Mouse (Mus musculus): ENCODE data around the gene Angptl6. TPM values are rescaled to one million over a fixed set of nuclear protein-coding genes. Genes with fewer than 3 reads are reported as not detected.
A peak's percentile ranks its signal among the peaks of the same experiment; 100 is the strongest.

Angptl6 gene
- polyA plus RNA-seq, 1 experiment from 2014 or later, result 2.8 TPM

- H3K4me1 ChIP-seq, result peaks cover 24% of the 10 kb centered on the region
- H3K9ac ChIP-seq, result no peak overlapping the region
- no peak for ATAC-seq (replicated peaks; ENCODE audit: low FRiP score)
- H3K9me3 ChIP-seq (replicated peaks), result no peaks in the 10 kb centered on the region
- WGBS, result 62% methylated on average over 5 of the region's 5 CpGs
- no peaks in the 10 kb centered on the region for H3K27me3 ChIP-seq
- no peak overlapping the region for H3K4me3 ChIP-seq (replicated peaks)
- peaks cover 79% of the 10 kb centered on the region for H3K36me3 ChIP-seq
- no peak overlapping the region for H3K27ac ChIP-seq
- H3K4me2 ChIP-seq, result no peak overlapping the region
Measured at GRCm38 (mm10) chr9:20893069-20893468, 13.5 kb upstream of the Angptl6 start.

DNA sequence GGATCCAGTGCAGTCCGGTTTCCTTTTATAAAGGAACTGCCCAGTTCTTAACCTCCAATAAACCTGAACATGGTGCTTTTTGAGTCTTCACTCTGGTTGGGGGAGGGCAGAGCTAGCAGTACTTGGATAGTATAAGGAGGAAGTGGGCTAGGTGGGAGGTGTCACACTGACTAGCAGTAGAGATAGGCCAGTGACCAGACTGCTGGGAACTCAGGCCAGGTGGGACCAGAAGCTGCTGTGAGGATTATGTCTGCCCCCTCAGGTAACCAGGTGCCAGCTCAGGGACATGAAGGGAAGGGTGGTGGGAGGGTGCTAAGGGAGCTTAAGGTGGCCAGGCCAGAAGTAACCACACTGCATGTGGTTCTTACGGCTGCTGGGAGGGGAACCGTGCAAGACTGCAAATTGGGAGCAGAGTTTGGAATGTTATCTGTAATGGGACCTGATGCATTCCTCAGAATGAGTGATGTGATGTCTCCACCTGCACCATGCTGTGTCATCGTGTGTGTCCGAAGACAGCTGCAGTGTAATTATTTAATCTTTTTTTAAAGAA lies 12.7 kb upstream of the Angptl6 start:
- ATAC-seq (replicated peaks; ENCODE audit: low FRiP score), result no peak
- 75% methylated on average over 5 of the region's 5 CpGs for WGBS
- H3K9ac ChIP-seq, result no peak overlapping the region

DNA sequence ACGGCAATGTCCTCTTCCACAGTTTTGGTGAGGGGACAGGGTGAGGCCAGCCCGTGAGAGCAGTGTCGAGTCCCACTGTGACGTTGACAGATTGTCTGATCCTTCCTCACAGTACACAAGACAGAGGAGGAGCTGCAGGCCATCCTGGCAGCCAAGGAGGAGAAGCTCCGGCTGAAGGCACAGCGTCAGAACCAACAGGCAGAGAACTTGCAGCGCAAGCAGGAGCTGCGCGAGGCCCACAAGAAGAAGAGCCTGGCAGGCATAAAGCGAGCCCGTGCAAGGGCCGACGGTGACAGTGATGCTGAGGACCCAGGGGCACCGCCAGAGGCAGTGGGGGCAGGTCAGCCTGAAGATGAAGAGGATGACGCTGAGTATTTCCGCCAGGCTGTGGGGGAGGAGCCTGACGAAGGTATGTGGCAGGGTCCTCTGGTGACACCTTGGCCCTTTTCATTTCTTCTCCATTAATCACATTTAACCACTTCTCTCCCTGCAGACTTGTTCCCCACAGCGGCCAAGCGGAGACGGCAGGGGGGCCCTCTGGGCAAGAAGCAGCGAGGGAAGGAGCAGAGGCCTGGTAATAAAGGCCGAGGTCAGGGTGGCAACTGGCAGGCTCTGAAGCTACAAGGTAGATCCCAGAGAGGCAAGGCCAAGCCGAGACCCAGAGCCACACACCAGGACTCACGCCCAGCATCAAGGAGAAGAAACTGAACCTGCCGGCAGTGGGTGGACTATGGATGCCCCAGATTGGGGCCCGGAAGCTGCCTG lies 12.0 kb upstream of the Angptl6 start:
- no peak overlapping the region for H3K9ac ChIP-seq

More for the DNA sequence above, 12.7 kb upstream of the Angptl6 start:
- Histone ChIP-seq H3K4me2 (no peak overlapping the region), H3K36me3 (peaks cover 79% of the 10 kb centered on the region), H3K4me1 (peaks cover 17% of the 10 kb centered on the region), H3K27me3 (no peaks in the 10 kb centered on the region), H3K9me3 (replicated peaks) (no peaks in the 10 kb centered on the region), H3K4me3 (replicated peaks) (no peak overlapping the region), H3K27ac (0 out of 2 replicates have a peak overlapping the region, but pooled peaks have one; percentile 37)

GRCm38 (mm10) chr9:20890411-20890810 lies 10.9 kb upstream of the Angptl6 start:
- Histone ChIP-seq H3K4me1 (peaks cover 11% of the 10 kb centered on the region), H3K4me3 (replicated peaks) (no peak overlapping the region), H3K9ac (no peak overlapping the region), H3K27ac (no peak overlapping the region), H3K36me3 (peaks cover 62% of the 10 kb centered on the region), H3K27me3 (no peaks in the 10 kb centered on the region), H3K9me3 (replicated peaks) (no peaks in the 10 kb centered on the region), H3K4me2 (no peak overlapping the region)
- 94% methylated on average over 5 of the region's 5 CpGs for WGBS
- ATAC-seq (replicated peaks; ENCODE audit: low FRiP score), result no peak

More for the DNA sequence above, 12.0 kb upstream of the Angptl6 start:
- Histone ChIP-seq H3K4me2 (no peak overlapping the region), H3K4me1 (peaks cover 11% of the 10 kb centered on the region), H3K27me3 (no peaks in the 10 kb centered on the region), H3K4me3 (replicated peaks) (0 out of 2 replicates have a peak overlapping the region, but pooled peaks have one; percentile 3), H3K9me3 (replicated peaks) (no peaks in the 10 kb centered on the region), H3K36me3 (peaks cover 73% of the 10 kb centered on the region), H3K27ac (peak overlapping the region; percentile 37; the same call in 1 of the 2 replicates)
- WGBS, result 66% methylated on average over 26 of the region's 26 CpGs
- no peak for ATAC-seq (replicated peaks; ENCODE audit: low FRiP score)

GRCm38 (mm10) chr9:20889185-20890141 lies 9.9 kb upstream of the Angptl6 start:
- Histone ChIP-seq H3K9ac (no peak overlapping the region), H3K4me3 (replicated peaks) (peak overlapping the region; percentile 91), H3K36me3 (peaks cover 53% of the 10 kb centered on the region), H3K27ac (no peak overlapping the region), H3K4me2 (peak overlapping the region; percentile 69), H3K9me3 (replicated peaks) (no peaks in the 10 kb centered on the region), H3K27me3 (no peaks in the 10 kb centered on the region), H3K4me1 (peaks cover 11% of the 10 kb centered on the region)
- no peak for ATAC-seq (replicated peaks; ENCODE audit: low FRiP score)
- WGBS, result 85% methylated on average over 29 of the region's 29 CpGs

DNA sequence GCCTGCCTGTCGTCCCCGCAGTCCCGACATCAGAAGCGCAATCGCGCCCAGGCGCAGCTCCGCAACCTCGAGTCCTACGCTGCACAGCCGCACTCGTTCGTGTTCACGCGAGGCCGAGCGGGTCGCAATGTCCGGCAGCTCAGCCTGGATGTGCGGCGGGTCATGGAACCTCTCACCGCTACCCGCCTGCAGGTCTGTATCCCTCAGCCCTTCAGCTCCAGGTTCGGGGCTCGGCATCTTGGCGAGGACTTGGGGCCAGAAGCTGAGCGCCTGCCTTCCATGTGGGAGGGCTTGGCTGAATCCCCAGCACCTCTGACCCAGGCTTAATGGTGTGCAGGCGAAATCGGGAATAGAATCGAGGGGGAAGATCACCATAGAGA lies 8.8 kb upstream of the Angptl6 start:
- Histone ChIP-seq H3K27me3 (no peaks in the 10 kb centered on the region), H3K27ac (peak overlapping the region; percentile 87), H3K36me3 (peaks cover 42% of the 10 kb centered on the region), H3K4me3 (replicated peaks) (peak overlapping the region; percentile 91), H3K4me1 (peaks cover 11% of the 10 kb centered on the region), H3K4me2 (peak overlapping the region; percentile 69), H3K9ac (peak overlapping the region; percentile 82), H3K9me3 (replicated peaks) (no peaks in the 10 kb centered on the region)
- WGBS, result under 1% methylated on average over 30 of the region's 30 CpGs
- peak; percentile 50 for ATAC-seq (replicated peaks; ENCODE audit: low FRiP score)

- H3K36me3 ChIP-seq, result peaks cover 36% of the 10 kb centered on the region
- no peaks in the 10 kb centered on the region for H3K9me3 ChIP-seq (replicated peaks)
- H3K9ac ChIP-seq, result peak within 1 kb of the TSS; percentile 82
- WGBS, result under 1% methylated on average over 43 of the region's 43 CpGs
- H3K4me2 ChIP-seq, result peak within 1 kb of the TSS; percentile 69
- peak within 1 kb of the TSS; percentile 91 for H3K4me3 ChIP-seq (replicated peaks)
- H3K4me1 ChIP-seq, result peaks cover 11% of the 10 kb centered on the region
- H3K27me3 ChIP-seq, result no peaks in the 10 kb centered on the region
- ATAC-seq (replicated peaks; ENCODE audit: low FRiP score), result peak; percentile 96
- H3K27ac ChIP-seq, result peak within 1 kb of the TSS; percentile 87
Measured at GRCm38 (mm10) chr9:20887704-20888385, 8.3 kb upstream of the Angptl6 start, which contains the start of gene Ppan. Gene Ppan (plus strand): TSS chr9:20888175.

DNA sequence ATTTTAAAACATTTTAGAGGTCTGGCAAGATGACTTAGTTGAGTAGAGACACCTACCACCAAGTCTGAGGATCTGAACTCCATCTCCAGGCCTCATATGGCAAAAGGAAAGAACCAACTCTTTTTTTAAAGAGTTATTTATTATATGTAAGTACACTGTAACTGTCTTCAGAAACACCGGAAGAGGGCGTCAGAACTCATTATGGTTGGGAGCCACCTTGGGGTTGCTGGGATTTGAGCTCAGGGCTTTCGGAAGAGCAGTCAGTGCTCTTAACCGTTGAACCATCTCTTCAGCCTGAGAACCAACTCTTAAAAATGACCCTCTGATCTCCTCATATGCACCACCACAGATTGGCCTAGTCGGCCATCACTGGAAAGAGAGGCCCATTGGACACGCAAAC lies 7.7 kb upstream of the Angptl6 start:
- H3K4me2 ChIP-seq, result peak overlapping the region; percentile 69

GRCm38 (mm10) chr9:20886563-20886962 lies 7.0 kb upstream of the Angptl6 start:
- no peak for ATAC-seq (replicated peaks; ENCODE audit: low FRiP score)
- Histone ChIP-seq H3K9ac (no peak overlapping the region), H3K27me3 (no peaks in the 10 kb centered on the region), H3K36me3 (peaks cover 24% of the 10 kb centered on the region), H3K27ac (no peak overlapping the region), H3K4me2 (no peak overlapping the region), H3K4me1 (peaks cover 11% of the 10 kb centered on the region), H3K9me3 (replicated peaks) (no peaks in the 10 kb centered on the region), H3K4me3 (replicated peaks) (no peak overlapping the region)
- WGBS, result 98% methylated on average over 2 of the region's 2 CpGs

More for the DNA sequence above, 7.7 kb upstream of the Angptl6 start:
- peak overlapping the region; percentile 87; the same call in 1 of the 2 replicates for H3K27ac ChIP-seq
- H3K4me1 ChIP-seq, result peaks cover 11% of the 10 kb centered on the region
- 91% methylated on average over 6 of the region's 6 CpGs for WGBS
- no peaks in the 10 kb centered on the region for H3K27me3 ChIP-seq
- no peak for ATAC-seq (replicated peaks; ENCODE audit: low FRiP score)
- H3K9me3 ChIP-seq (replicated peaks), result no peaks in the 10 kb centered on the region
- no peak overlapping the region for H3K9ac ChIP-seq
- H3K36me3 ChIP-seq, result peaks cover 30% of the 10 kb centered on the region
- H3K4me3 ChIP-seq (replicated peaks), result no peak overlapping the region

GRCm38 (mm10) chr9:20878710-20879065 lies 839 bp downstream of the Angptl6 start:
- Histone ChIP-seq H3K9ac (peak overlapping the region; percentile 64), H3K9me3 (replicated peaks) (no peaks in the 10 kb centered on the region), H3K27ac (peak overlapping the region; percentile 95), H3K27me3 (no peaks in the 10 kb centered on the region), H3K4me2 (peak overlapping the region; percentile 78), H3K4me1 (peaks cover 9% of the 10 kb centered on the region; the same call in 1 of the 2 replicates), H3K36me3 (no peaks in the 10 kb centered on the region), H3K4me3 (replicated peaks) (peak overlapping the region; percentile 50)
- ATAC-seq (replicated peaks; ENCODE audit: low FRiP score), result no peak; the same call in 1 of the 2 replicates
- 21% methylated on average over 10 of the region's 10 CpGs for WGBS

DNA sequence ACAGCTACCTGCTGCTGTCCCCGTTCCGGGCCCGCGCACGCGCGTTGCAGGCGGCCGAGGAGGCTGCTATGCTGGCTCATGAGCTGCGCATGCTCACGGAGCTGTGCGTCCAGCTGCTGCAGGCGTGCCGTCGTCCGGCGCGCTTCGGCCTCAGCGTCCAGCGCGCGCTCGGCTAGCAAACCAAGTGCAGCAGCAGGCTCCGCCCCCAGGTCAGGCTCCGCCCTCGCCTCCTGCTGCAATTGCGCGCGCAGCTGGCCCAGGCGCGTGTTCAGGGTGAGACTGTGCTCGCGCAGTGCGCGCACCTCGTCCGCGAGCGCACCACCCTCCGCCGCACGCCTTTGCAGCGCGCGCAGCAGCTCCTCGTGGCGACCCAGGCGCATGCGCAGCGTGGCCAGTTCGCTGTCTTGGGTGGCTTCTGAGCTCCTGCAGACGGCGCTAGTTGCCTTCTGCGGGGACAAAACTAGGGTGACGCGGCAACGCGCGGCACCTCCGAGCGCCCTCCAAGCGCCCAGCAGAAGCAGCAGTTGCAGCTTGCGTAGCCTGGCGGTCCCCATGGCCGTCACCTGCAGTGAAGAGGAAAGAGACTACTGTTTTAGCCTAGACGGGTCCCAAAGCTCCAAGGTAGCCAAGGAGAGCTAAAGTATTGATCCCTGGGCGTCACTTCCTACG lies 1.4 kb downstream of the Angptl6 start:
- peak overlapping the region; percentile 64 for H3K9ac ChIP-seq
- ATAC-seq (replicated peaks; ENCODE audit: low FRiP score), result peak; percentile 96
- H3K4me3 ChIP-seq (replicated peaks), result peak overlapping the region; percentile 50
- WGBS, result under 1% methylated on average over 69 of the region's 69 CpGs
- H3K27me3 ChIP-seq, result no peaks in the 10 kb centered on the region
- H3K36me3 ChIP-seq, result no peaks in the 10 kb centered on the region
- peak overlapping the region; percentile 78 for H3K4me2 ChIP-seq
- H3K4me1 ChIP-seq, result peaks cover 9% of the 10 kb centered on the region; the same call in 1 of the 2 replicates
- H3K27ac ChIP-seq, result peak overlapping the region; percentile 95
- no peaks in the 10 kb centered on the region for H3K9me3 ChIP-seq (replicated peaks)

All from kidney, embryonic 15.5 days (tissue).